Mouse (Mus musculus) gastrocnemius, postnatal 10 days (tissue): Measurements from ENCODE around the gene Armc5. TPM values are rescaled to one million over a fixed set of nuclear protein-coding genes. Genes with fewer than 3 reads are reported as not detected.

Experiments used
- DNase-seq: peaks from one replicate; pipeline ENCODE4 v3.0.0; 2021; ENCODE audit warnings: mixed read lengths
- microRNA-seq, 2 experiments: library from miRNA; unstranded; fragments of <30 nt; microRNA quantifications; one replicate each; pipeline ENCODE4 v1.2.0; 2021
- total RNA-seq, 2 experiments: library from RNA; stranded (reverse); gene quantifications; 2 replicates each; pipeline ENCODE4 v1.2.3; 2021

The Armc5 gene
- total RNA-seq, 2 experiments from 2014 or later, result 10.7 to 14.7 TPM

- no peak for DNase-seq
Measured at GRCm38 (mm10) chr7:128288923-128289544, 51.9 kb downstream of the Armc5 start.

Small RNA genes lying within 50 kb of the gene (microRNA-seq; reads per million reads assigned to microRNA genes)
- gene Mir3103, result 0 to 1.6 reads per million in 2 experiments

Other genes starting within 250 kb of the Armc5 start
- 1 to 10 TPM; 3.3 to 4.9 TPM for gene Pycard, start 243.5 kb upstream of the Armc5 start, total RNA-seq
- 100 to 1,000 TPM; 238 to 256 TPM for gene Trim72, start 233.4 kb upstream of the Armc5 start, total RNA-seq
- 1 to 10 TPM; 1.5 to 3.4 TPM for gene Itgam, start 174.7 kb upstream of the Armc5 start, total RNA-seq
- not detected for gene Gm49368, start 174.7 kb upstream of the Armc5 start, total RNA-seq
- under 1 TPM; 0.09 to 0.18 TPM for gene Itgax, start 107.8 kb upstream of the Armc5 start, total RNA-seq
- gene Itgad, start 83.0 kb upstream of the Armc5 start, total RNA-seq, result under 1 TPM in 1 of 2 experiments, not detected in 1; 0.09 TPM
- 100 to 1,000 TPM; 833 to 932 TPM for gene Cox6a2, start 31.0 kb upstream of the Armc5 start, total RNA-seq
- gene 9130023H24Rik, start 689 bp downstream of the Armc5 start, total RNA-seq, result 1 to 10 TPM; 3.5 to 4.6 TPM
- 10 to 100 TPM; 23.1 to 30.3 TPM for gene Tgfb1i1, start 9.5 kb downstream of the Armc5 start, total RNA-seq
- not detected for gene Slc5a2, start 28.3 kb downstream of the Armc5 start, total RNA-seq
- 10 to 100 TPM in 1 of 2 experiments, 1 to 10 TPM in 1; 7.0 to 11.9 TPM for gene BC017158, start 60.8 kb downstream of the Armc5 start, total RNA-seq
- gene Rgs10, start 181.4 kb downstream of the Armc5 start, total RNA-seq, result 10 to 100 TPM in 1 of 2 experiments, 1 to 10 TPM in 1; 9.8 to 10.3 TPM
- gene Tial1, start 224.4 kb downstream of the Armc5 start, total RNA-seq, result 10 to 100 TPM; 49.4 to 65.1 TPM